Mouse (Mus musculus) liver, embryonic 14.5 days (tissue): ENCODE results near the gene Ccin.

Experiments used
- CTCF ChIP-seq: IDR thresholded peaks from 2 replicates; pipeline ENCODE4 v1.5.1; 2016; ENCODE audit warnings: antibody characterized with exemption, low read depth, control low read depth
- EP300 ChIP-seq: IDR thresholded peaks from 2 replicates; pipeline ENCODE4 v1.6.1; 2016; ENCODE audit warnings: antibody characterized with exemption, low read depth

DNA sequence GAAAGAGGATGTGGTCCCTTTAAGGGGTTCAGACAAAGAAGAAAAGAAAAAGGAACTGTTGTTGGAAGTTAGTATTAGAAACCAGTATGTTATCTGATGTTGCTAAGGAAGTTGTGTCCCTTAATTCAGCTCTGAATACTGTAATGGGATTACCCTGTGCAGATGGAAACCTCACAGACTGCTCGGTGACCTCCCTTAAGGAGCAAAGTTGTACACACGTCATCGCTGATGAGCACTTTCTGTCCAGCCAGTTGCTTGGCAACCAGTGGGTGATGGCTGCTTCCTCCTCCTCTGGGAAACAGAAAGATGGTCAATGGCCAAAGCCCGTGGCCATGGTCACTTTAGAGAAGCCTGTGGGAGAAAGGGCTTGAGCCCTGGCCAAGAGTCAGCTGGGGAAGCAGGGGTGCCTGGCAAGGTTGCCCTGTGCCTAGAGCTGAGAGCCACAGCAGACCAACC lies 9.7 kb upstream of the Ccin start:
- TF ChIP-seq CTCF (no peak), EP300 (no peak)
